Mouse (Mus musculus) WW6 (cell line): Measurements from ENCODE around the gene Prok1.
A peak's percentile ranks its signal among the peaks of the same experiment; 100 is the strongest.

ENCODE experiments used
- DNase-seq: peaks from one replicate; pipeline ENCODE4 v3.0.0-alpha.2; 2013; ENCODE audit warnings: low read depth, low spot score

Gene Prok1

DNA sequence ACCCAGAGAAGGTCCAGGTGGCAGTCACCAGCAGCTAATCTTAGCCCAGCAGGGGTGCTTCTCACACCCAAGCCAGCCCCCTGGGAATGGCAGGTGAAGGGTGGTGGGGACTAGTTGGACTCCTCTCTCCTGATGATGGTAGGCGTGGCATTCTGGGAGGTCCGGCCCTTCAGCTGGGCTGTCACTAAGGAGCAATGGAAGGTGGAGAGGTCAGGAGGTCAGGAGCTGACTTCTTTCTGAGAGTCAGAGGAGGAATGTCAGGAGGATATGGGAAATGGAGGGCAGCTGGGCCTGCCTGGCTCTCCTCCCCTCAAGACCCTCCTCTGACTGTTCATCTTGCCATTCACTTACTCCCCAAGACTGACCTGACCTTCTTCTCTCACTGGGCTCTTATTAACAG is 1.5 kb downstream of the Prok1 start:
- no peak for DNase-seq

DNA sequence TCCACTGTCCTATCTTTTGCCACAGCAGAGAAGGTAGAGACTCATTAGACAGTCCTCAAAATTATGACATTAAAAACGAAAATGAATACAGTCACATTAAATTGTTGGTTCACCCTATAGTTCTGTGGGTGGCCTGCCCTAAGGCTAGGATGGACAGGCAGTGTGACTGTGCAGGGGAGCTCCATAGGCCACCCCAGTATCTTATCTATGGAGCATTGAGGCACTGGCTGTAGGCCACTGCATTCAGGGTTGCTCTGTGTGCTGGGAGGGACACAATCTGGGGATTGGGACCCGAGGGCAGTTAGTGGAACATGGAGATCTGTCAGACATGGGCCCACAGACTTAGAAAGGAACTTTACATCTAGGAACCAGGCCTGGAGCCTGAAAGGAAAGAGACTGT is 5.6 kb downstream of the Prok1 start:
- DNase-seq = no peak

- peak; percentile 48 for DNase-seq
Measured at GRCm38 (mm10) chr3:107233351-107233813, 6.1 kb downstream of the Prok1 start.

DNA sequence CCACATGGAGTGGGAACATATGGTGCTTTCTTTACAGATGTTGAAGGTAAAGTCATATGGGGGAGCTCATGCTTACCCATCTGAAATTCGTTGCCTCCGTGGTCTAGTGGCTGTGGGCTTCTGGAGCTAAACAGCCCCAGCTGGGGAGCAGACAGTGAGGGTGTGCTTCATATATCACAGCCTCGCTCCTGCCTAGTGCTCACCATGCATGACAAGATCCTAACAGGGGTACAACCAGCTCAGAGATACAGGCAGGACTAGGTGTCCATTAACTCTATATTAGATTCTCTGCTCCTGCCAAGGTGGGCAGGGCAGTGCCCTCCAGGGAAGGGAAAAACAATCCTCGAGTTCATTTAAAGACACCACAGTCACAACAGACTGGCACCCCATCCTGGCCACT is 8.3 kb downstream of the Prok1 start:
- DNase-seq = no peak

DNA sequence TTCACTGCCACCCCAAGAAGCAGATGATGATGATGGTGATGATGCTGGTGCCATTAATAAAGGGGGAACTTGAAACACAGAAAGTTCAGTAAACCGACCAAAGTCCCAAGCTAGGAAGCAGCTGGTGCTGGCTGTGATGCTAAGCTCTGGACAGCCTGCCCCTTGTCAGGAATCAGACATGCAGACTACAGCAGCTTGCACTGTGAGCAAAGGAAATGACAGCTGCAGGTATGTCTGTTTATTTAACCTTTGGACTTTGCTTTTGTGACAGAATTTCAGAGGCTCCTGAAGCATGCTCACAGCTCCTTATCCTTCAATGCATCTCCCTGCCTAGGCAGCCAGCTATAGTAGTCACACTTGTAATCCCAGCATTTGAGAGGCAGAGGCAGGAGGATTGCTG is 9.0 kb downstream of the Prok1 start, which contains the start of gene A630076J17Rik:
Gene A630076J17Rik, plus strand, starts transcription at position 88 of the 400 bp plus-strand sequence.
- DNase-seq = no peak

DNA sequence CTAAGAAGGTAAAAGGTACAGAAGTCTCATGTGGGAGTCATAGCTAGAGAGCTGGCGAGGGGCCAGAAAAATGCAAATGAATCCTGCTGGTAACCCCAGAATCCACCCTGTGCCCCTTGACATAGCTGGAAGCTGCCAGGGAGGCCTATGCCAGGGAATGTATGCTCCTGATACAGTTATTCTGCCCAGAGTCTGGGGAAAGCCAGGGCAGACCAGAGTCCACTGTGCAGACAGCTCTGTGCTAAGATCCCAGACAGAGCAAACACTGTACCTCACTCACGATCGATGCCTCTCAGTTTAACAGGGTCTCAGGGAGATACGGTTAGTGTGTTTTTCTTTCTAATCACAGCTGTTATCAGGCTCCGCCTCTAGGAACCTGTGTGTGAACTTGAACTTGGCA is 9.7 kb downstream of the Prok1 start:
- DNase-seq = no peak

- no peak for DNase-seq
Measured at GRCm38 (mm10) chr3:107229221-107229620, 10.3 kb downstream of the Prok1 start.

GRCm38 (mm10) chr3:107225820-107226219 is 13.7 kb downstream of the Prok1 start:
- DNase-seq = no peak

DNA sequence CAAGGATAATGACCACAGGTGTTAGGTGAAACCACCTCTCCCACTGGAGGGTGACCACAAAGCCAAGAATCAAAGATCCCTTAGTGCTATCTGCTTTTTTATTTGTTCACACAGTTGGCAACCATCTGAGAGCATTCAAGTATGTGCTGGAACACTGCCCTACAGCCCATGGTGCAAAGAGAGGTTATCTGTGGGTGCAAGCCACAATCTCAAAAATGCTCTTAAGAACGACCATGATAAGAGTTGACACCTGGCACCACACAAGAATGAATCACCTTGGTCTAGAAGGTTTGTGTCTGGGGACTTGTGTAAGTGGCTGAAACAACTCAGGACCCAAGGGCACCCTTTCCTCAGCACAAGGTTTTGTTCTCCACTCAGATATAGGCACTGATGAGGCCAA is 16.3 kb downstream of the Prok1 start:
- no peak for DNase-seq

- DNase-seq = no peak
Measured at GRCm38 (mm10) chr3:107221608-107222007, 17.9 kb downstream of the Prok1 start, which contains the start of gene Cym. Cym (minus strand) TSS chr3:107221732.

- DNase-seq = no peak
Measured at GRCm38 (mm10) chr3:107218572-107218971, 20.9 kb downstream of the Prok1 start.

DNA sequence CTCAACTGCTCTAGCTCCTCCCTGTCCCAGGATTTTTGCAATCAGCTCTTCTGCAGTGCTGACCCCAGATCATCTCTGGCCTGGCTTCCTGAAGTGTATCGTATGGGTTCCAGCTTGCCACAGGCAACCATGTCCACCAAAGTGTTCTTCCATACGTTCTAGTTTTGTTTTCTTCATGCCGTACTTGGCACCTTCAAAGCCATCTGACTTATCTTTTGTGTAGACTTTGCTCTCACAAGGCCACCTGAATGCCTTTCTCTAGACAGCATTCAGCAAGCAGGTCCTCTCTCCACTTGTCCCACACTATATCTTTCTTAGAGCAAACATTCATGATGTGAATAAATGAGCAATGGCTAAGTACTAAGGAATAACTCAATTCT is 22.4 kb downstream of the Prok1 start:
- DNase-seq = no peak

- DNase-seq = no peak
Measured at GRCm38 (mm10) chr3:107216400-107217100, 23.0 kb downstream of the Prok1 start.

GRCm38 (mm10) chr3:107214606-107215005 is 24.9 kb downstream of the Prok1 start:
- no peak for DNase-seq

- no peak for DNase-seq
Measured at GRCm38 (mm10) chr3:107207625-107208253, 31.8 kb downstream of the Prok1 start.

- DNase-seq = no peak
Measured at GRCm38 (mm10) chr3:107206490-107207150, 32.9 kb downstream of the Prok1 start.

- DNase-seq = no peak
Measured at GRCm38 (mm10) chr3:107205994-107206393, 33.5 kb downstream of the Prok1 start.

DNA sequence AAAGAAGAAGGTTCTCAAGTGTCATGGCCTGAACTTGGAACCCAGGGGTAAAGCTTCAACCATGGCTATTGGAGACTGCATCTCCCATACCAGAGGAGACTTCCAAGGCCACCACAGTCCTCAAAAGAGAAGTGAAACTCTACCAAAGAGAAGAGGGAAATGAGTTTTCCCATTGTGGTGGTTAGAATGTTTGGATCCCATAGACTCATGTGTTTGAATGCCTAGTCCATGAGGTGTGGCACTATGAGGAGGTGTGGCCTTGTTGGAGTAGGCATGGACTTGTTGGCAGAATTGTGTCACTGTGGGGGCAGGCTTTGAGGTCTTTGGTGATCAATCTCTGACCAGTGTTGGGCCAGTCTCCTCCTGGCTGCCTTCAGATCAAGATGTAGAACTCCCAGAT is 34.3 kb downstream of the Prok1 start:
- DNase-seq = no peak

DNA sequence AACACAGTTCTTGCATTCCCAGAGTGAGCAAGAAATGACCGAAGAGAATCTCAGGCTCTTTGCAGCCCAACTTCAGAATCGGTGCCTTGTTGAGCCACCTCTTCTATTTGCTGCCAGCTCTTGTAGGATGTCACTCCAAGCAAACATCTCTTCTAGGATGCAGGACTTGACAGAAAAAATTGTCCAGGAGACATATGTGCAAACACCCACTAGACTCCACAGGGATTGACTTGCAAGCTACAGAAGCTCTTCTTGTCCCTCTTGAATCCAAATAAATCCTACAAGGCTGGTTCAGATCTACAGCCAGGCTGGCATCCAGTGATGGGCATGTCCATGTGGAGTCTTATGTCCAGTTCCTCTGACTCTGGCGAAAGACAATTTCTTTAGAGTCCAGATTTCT is 35.1 kb downstream of the Prok1 start:
- no peak for DNase-seq

GRCm38 (mm10) chr3:107201310-107202180 is 38.0 kb downstream of the Prok1 start:
- peak; percentile 18 for DNase-seq

- no peak for DNase-seq
Measured at GRCm38 (mm10) chr3:107188226-107188899, 51.1 kb downstream of the Prok1 start.
